Mouse (Mus musculus) hindbrain, embryonic 11.5 days (tissue): ENCODE measurements around the gene Cdc42ep1. TPM values are rescaled to one million over a fixed set of nuclear protein-coding genes. Genes with fewer than 3 reads are reported as not detected.
"Not testable (repeated sequence)": the region's sequence is repeated elsewhere in the genome, so short reads cannot be mapped to it uniquely, and the experiment has no call there.

Experiments
- ATAC-seq: fragments of 200-750 bp; cut with Nextera tagmentation; 2 replicates; pipeline ENCODE4 v1.8.0; 2017; ENCODE audit warnings: mild to moderate bottlenecking, moderate TSS enrichment, moderate library complexity; ENCODE audit not compliant: low FRiP score
- DNase-seq: peaks from one replicate; pipeline ENCODE4 v3.0.0-alpha.2; 2015; ENCODE audit warnings: low spot score
- H3K27ac ChIP-seq: fragments of 300-500 bp; sonication (generic); 2 replicates; pipeline ENCODE4 v1.5.1; 2014; ENCODE audit warnings: mild to moderate bottlenecking, low read depth, low read length
- H3K27me3 ChIP-seq: fragments of 300-500 bp; sonication (generic); 2 replicates; pipeline ENCODE4 v1.6.1; 2014; ENCODE audit warnings: mild to moderate bottlenecking, low read length, moderate library complexity, mixed read lengths; ENCODE audit not compliant: control insufficient read depth, insufficient read depth
- H3K36me3 ChIP-seq: fragments of 300-500 bp; sonication (generic); 2 replicates; pipeline ENCODE4 v1.6.1; 2014; ENCODE audit warnings: mild to moderate bottlenecking, low read length, moderate library complexity, mixed read lengths; ENCODE audit not compliant: control insufficient read depth, insufficient read depth
- H3K4me1 ChIP-seq: fragments of 300-500 bp; sonication (generic); replicated peaks from 2 replicates; pipeline ENCODE4 v1.6.1; 2014; ENCODE audit warnings: low read length, mixed read lengths; ENCODE audit not compliant: control insufficient read depth, insufficient read depth
- H3K4me2 ChIP-seq: fragments of 300-500 bp; sonication (generic); replicated peaks from 2 replicates; pipeline ENCODE4 v1.6.1; 2014; ENCODE audit warnings: mild to moderate bottlenecking, low read depth, low read length
- H3K4me3 ChIP-seq: fragments of 300-500 bp; sonication (generic); 2 replicates; pipeline ENCODE4 v1.5.1; 2014; ENCODE audit warnings: low read depth, low read length
- H3K9ac ChIP-seq: fragments of 300-500 bp; sonication (generic); 2 replicates; pipeline ENCODE4 v1.6.1; 2014; ENCODE audit warnings: low read depth, low read length
- H3K9me3 ChIP-seq: fragments of 300-500 bp; sonication (generic); 2 replicates; pipeline ENCODE4 v1.6.1; 2016; ENCODE audit warnings: low read length; ENCODE audit not compliant: control insufficient read depth
- WGBS: fragments of 180-500 bp; shearing (Covaris S2); extraction: QIAGEN DNeasy Blood & Tissue Kit; methylation state at CpG from one replicate; pipeline ENCODE4 v1.1.7; 2014; 5-methylcytosine and 5-hydroxymethylcytosine counted together
- polyA plus RNA-seq: library from polyadenylated mRNA; unstranded; fragments of >200 nt; fragmentation: Nextera tagmentation; extraction: Ambion mirVana; gene quantifications from 2 replicates; pipeline ENCODE4 v1.2.1, GENCODE M21; 2014

The Cdc42ep1 gene
- polyA plus RNA-seq, 1 experiment from 2014 or later, result 9.1 TPM

DNA sequence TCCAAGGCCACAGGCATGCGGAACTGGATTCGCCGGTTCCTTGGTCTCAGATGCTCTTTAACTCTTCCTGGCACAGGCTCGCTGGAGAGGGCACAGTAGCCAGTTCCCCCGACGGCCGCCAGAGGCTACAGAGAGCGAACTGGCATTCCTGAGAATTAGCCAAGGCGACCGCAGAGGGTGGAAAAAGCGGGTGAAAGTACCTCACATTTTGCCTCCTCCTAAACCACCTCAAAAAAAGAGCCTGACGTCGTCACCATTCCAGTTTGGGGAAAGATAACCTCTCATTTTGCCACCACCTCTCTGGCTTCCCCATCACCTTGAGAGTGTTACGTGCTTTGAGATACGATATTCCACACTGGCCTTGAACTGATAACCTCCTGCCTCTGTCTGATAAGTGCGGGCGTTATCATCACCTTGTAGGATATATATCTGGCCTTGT is 33.9 kb downstream of the Cdc42ep1 start:
- Histone ChIP-seq H3K9me3 (no peaks in the 10 kb centered on the region), H3K4me2 (peak overlapping the region; percentile 64), H3K9ac (peak overlapping the region; percentile 40), H3K27me3 (no peaks in the 10 kb centered on the region), H3K4me1 (no peaks in the 10 kb centered on the region; the same call in 1 of the 2 replicates), H3K27ac (peak overlapping the region; percentile 97), H3K4me3 (peak overlapping the region; percentile 59), H3K36me3 (no peaks in the 10 kb centered on the region)
- ATAC-seq, result peak; percentile 13; the same call in 1 of the 2 replicates
- 3% methylated on average over 17 of the region's 17 CpGs for WGBS
- peak; percentile 88 for DNase-seq

DNA sequence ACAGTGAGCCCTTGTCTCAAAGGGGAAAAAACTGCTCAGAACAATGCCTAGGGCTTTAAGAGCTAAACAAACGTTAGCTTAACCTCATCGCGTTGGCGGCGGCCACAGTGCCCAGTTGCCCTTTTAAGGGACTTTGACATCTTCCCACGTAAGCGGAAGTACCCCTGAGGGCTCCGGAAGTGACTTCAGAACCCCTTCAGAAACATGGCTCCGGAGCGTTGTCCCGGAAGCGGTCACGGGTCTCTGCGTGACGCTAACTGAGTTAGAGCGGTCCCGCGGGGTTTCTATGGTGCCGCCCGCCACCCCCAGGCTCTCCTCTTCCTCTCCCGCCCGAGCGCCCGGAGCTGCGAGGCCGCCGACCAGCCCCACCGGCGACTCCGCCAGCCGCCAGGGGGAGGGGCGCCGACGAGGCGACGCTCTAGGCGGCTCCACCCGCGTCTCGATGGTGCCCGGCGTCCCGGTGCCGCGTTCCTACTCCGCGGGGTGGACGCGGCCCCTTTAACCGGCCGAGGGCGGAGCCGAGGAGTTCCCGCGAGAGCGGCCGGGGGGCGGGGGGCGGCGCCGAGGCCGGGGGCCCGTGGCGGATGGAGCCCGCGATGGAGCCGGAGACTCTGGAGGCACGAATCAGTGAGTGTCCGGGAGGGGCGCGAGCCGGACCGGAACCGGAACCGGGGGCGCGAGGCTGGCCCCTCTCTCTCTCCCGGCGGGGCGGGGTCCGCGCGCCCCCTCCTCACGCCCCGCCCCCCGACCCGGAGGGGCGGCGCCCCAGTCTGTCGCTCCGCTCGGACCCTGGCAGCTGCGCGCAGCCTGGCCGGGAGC is 34.8 kb downstream of the Cdc42ep1 start, which contains the start of gene Gga1:
Gene Gga1 (plus strand): TSS at position 200 of the 819 bp plus-strand sequence.
- H3K27me3 ChIP-seq, result no peaks in the 10 kb centered on the region
- no peaks in the 10 kb centered on the region for H3K9me3 ChIP-seq
- peak within 1 kb of the TSS; percentile 75 for H3K9ac ChIP-seq
- H3K36me3 ChIP-seq, result no peaks in the 10 kb centered on the region
- peak within 1 kb of the TSS; percentile 59 for H3K4me3 ChIP-seq
- WGBS, result 1% methylated on average over 57 of the region's 95 CpGs
- peak; percentile 93 for ATAC-seq
- peak; percentile 98 for DNase-seq
- H3K27ac ChIP-seq, result peak within 1 kb of the TSS; percentile 97
- no peaks in the 10 kb centered on the region; the same call in 1 of the 2 replicates for H3K4me1 ChIP-seq
- H3K4me2 ChIP-seq, result peak within 1 kb of the TSS; percentile 64

DNA sequence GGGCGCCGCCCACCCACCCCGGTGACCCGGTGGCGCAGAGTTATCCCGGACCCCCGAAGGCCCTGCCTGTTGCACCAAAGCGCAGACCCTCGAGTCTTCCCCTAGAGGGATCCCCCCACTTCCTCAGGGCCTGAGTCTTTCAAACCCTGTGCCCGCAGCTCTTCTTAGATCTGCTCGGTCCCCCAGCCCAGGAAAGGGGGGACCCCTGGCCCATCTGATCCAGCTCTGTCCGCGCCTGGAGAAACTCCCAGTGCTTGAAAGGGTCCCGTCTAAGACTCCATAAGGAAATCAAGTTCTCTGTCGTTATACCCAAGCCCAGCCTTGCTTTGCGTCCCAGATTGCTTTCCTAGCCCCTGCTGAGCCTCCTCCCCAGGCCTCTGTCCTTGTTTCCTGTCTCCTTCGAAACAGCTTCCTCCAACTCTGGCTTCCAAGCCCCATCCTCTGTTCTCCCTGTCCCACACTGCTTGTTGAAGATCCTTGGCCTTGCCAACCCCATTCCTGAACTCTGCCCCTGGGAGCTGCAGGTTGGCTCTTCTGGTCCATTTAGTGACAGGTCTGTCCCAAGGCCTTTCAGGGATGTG is 35.5 kb downstream of the Cdc42ep1 start:
- 2% methylated on average over 13 of the region's 17 CpGs for WGBS
- DNase-seq (no peak), ATAC-seq (peak; percentile 58; the same call in 1 of the 2 replicates)
- Histone ChIP-seq H3K4me2 (peak overlapping the region; percentile 61), H3K9me3 (no peaks in the 10 kb centered on the region), H3K36me3 (no peaks in the 10 kb centered on the region), H3K9ac (peak overlapping the region; percentile 75), H3K4me3 (peak overlapping the region; percentile 59), H3K27ac (peak overlapping the region; percentile 97), H3K27me3 (no peaks in the 10 kb centered on the region), H3K4me1 (no peaks in the 10 kb centered on the region; the same call in 1 of the 2 replicates)

GRCm38 (mm10) chr15:78878792-78879516 is 36.5 kb downstream of the Cdc42ep1 start:
- not testable (repeated sequence) for H3K9ac ChIP-seq, H3K9me3 ChIP-seq, H3K27ac ChIP-seq, H3K4me3 ChIP-seq, H3K4me2 ChIP-seq, H3K27me3 ChIP-seq, H3K4me1 ChIP-seq, H3K36me3 ChIP-seq, DNase-seq, ATAC-seq
- 75% methylated on average over 7 of the region's 7 CpGs for WGBS

- no peak for ATAC-seq
- no peak overlapping the region for H3K27ac ChIP-seq
- no peak for DNase-seq
- no peaks in the 10 kb centered on the region; the same call in 1 of the 2 replicates for H3K4me1 ChIP-seq
- no peak overlapping the region for H3K4me3 ChIP-seq
- 94% methylated on average over 8 of the region's 8 CpGs for WGBS
- H3K27me3 ChIP-seq, result no peaks in the 10 kb centered on the region
- H3K9ac ChIP-seq, result no peak overlapping the region
- H3K36me3 ChIP-seq, result no peaks in the 10 kb centered on the region; the same call in 1 of the 2 replicates
- H3K4me2 ChIP-seq, result no peak overlapping the region
- no peaks in the 10 kb centered on the region for H3K9me3 ChIP-seq
Measured at GRCm38 (mm10) chr15:78880432-78880831, 38.0 kb downstream of the Cdc42ep1 start.

DNA sequence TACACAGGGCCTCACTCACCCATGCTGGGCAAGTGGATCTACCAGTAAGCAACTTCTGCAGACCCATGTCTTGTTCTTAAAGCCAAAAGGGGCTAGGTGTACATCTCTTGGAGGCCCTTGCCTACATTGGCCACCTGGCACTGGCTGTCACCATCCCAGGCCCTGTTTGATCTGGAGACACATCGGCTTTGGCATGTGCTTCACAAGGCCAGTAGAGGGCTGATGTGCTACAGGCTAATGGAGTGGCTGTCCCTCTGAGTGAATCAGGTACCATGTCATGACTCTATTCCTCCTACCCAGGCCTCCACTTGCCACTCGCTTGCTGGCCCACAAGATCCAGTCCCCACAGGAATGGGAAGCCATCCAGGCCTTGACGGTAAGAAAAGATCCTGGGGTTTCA is 39.4 kb downstream of the Cdc42ep1 start:
- Histone ChIP-seq H3K4me1 (no peaks in the 10 kb centered on the region), H3K4me2 (no peak overlapping the region), H3K9ac (no peak overlapping the region), H3K36me3 (no peaks in the 10 kb centered on the region; the same call in 1 of the 2 replicates), H3K9me3 (no peaks in the 10 kb centered on the region), H3K4me3 (no peak overlapping the region), H3K27ac (no peak overlapping the region), H3K27me3 (no peaks in the 10 kb centered on the region)
- DNase-seq, result no peak
- WGBS, result 92% methylated on average over 3 of the region's 3 CpGs
- ATAC-seq, result no peak

DNA sequence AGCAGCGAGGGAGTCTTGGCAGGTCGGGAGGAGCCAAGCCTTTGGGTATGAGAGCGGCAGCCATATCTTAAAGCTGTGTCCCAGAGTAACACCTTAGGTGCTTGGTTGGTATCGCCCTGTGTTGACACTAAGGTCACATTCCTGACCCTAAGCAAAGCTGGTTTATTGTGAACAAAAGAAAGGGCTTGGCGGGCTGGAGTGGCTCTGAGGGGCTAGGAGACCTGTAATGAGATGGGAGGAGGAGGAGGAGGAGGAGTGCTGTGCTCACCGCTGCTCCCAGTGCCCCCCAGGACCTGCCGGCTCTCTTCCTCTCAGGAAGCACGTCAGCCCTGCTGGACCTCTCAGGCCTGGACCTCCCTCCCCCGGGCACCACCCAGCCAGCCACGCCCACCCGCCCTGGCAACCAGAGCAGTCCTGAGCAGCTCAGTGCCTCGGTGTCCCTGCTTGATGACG is 47.0 kb downstream of the Cdc42ep1 start:
- Histone ChIP-seq H3K9me3 (no peaks in the 10 kb centered on the region), H3K9ac (no peak overlapping the region), H3K27me3 (no peaks in the 10 kb centered on the region), H3K27ac (no peak overlapping the region), H3K36me3 (peaks cover 11% of the 10 kb centered on the region; the same call in 1 of the 2 replicates), H3K4me1 (peaks cover 3% of the 10 kb centered on the region; the same call in 1 of the 2 replicates), H3K4me2 (no peak overlapping the region), H3K4me3 (no peak overlapping the region)
- WGBS, result 34% methylated on average over 13 of the region's 13 CpGs
- ATAC-seq (no peak), DNase-seq (no peak)

- ATAC-seq (no peak), DNase-seq (no peak)
- Histone ChIP-seq H3K4me2 (no peak overlapping the region), H3K9ac (no peak overlapping the region), H3K27ac (no peak overlapping the region), H3K4me1 (peaks cover 3% of the 10 kb centered on the region; the same call in 1 of the 2 replicates), H3K4me3 (no peak overlapping the region), H3K36me3 (peaks cover 11% of the 10 kb centered on the region; the same call in 1 of the 2 replicates), H3K27me3 (no peaks in the 10 kb centered on the region), H3K9me3 (no peaks in the 10 kb centered on the region)
- 71% methylated on average over 7 of the region's 7 CpGs for WGBS
Measured at GRCm38 (mm10) chr15:78892440-78892839, 50.0 kb downstream of the Cdc42ep1 start.
